Mouse (Mus musculus) olfactory bulb, adult 2 months (tissue): ENCODE results near the gene Resf1. TPM values are rescaled to one million over a fixed set of nuclear protein-coding genes. Genes with fewer than 3 reads are reported as not detected.

Experiments
- H3K27ac ChIP-seq: fragments of 200-500 bp; 2 replicates; pipeline ENCODE4 v1.5.1; 2012; ENCODE audit warnings: low read depth, low read length; ENCODE audit not compliant: insufficient read depth
- H3K4me1 ChIP-seq: fragments of 200-500 bp; 2 replicates; pipeline ENCODE4 v1.6.1; 2012; ENCODE audit warnings: low read length; ENCODE audit not compliant: control insufficient read depth, insufficient read depth
- H3K4me3 ChIP-seq: fragments of 200-500 bp; 2 replicates; pipeline ENCODE4 v1.5.1; 2012; ENCODE audit warnings: mild to moderate bottlenecking, low read depth, low read length, moderate library complexity; ENCODE audit not compliant: insufficient read depth
- CTCF ChIP-seq: fragments of 200-500 bp; IDR thresholded peaks from 2 replicates; pipeline ENCODE4 v1.5.1; 2012; ENCODE audit warnings: low read depth, mild to moderate bottlenecking, low read length, moderate library complexity; ENCODE audit not compliant: insufficient read depth
- POLR2A ChIP-seq: fragments of 200-500 bp; IDR thresholded peaks from 2 replicates; pipeline ENCODE4 v1.6.1; 2012; ENCODE audit warnings: mild to moderate bottlenecking, low read depth, low read length, moderate library complexity; ENCODE audit not compliant: insufficient read depth
- WGBS: fragments of 180-500 bp; shearing (Covaris S2); methylation state at CpG from one replicate; pipeline ENCODE4 v1.1.7; 2018; 5-methylcytosine and 5-hydroxymethylcytosine counted together
- polyA plus RNA-seq: library from polyadenylated mRNA; stranded (reverse); fragments of >200 nt; gene quantifications from 2 replicates; pipeline ENCODE4 v1.2.4, GENCODE M21; 2012; ENCODE audit warnings: low replicate concordance; ENCODE audit not compliant: missing spikeins, insufficient read depth, insufficient read length

Resf1 gene
- polyA plus RNA-seq, 1 experiment = not detected

DNA sequence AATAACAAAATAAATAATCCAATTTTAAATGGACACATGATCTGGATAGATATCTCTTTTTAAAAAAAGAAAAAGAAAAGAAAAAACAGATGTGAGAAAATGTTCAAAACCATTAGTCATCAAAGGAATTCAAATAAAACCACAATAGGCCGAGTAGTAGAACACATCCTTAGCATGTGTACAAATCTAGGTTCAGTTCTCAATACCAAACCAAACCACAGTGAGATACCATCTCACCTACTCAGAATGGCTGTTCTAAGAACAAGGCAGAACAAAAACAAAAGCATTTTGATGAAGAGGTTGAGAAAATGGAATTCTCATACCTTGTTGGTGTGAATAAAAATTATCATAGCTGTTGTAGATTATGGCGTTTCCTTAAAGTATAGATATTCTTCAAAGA lies 57.2 kb downstream of the Resf1 start:
- no peak overlapping the region for H3K27ac ChIP-seq
- TF ChIP-seq POLR2A = no peak
- TF ChIP-seq CTCF = no peak
- H3K4me1 ChIP-seq = no peaks in the 10 kb centered on the region
- no peak overlapping the region for H3K4me3 ChIP-seq
- 94% methylated on average over 2 of the region's 2 CpGs for WGBS

DNA sequence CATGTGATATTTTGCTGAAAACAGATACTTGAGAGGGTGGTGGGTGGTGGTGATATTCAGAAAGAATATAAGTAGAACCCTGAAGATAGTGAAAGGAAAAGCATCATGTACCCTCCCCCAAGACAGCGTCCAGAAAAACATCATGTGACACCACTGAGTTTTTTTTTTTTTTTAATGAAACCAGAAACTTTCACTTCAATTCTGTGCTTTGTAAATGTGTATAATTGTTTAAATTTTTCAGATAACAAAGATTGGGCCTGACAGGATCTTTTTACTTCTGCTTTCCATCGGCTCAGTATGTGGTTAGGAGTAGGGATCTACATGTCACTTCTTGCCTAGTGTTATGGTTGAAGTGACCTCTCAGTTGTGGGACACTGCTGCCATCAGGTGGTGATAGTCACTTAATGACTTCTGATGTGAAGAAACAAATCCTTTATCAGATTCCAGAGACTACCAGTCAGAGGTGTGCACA lies 65.8 kb downstream of the Resf1 start:
- Histone ChIP-seq H3K27ac (no peak overlapping the region), H3K4me1 (no peaks in the 10 kb centered on the region), H3K4me3 (no peak overlapping the region)
- 49% methylated on average over 2 of the region's 2 CpGs for WGBS
- TF ChIP-seq POLR2A (no peak), CTCF (no peak)

DNA sequence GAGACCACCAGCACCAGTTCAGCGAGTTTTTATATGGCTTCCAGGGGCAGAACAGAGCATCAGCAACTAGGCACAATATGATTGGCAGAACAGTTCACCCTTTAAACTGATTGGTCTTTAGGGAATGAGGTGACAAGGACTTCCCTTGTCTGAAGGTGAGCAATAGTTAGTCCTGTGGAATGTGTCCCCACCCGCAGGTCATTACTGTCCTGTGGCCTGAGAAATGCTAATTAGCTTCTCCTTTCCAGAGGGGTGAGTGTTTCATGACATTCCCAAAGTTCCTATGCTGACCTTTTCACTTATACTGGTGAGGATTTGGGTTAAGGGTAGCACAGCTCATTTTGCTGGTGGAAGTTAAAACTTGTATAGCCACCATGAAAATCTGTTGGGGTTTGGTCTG lies 74.3 kb downstream of the Resf1 start:
- TF ChIP-seq CTCF (no peak), POLR2A (no peak)
- WGBS = 76% methylated on average over 2 of the region's 2 CpGs
- H3K4me1 ChIP-seq = no peaks in the 10 kb centered on the region
- H3K4me3 ChIP-seq = no peak overlapping the region
- no peak overlapping the region for H3K27ac ChIP-seq

Other genes starting within 250 kb of the Resf1 start
- gene Dennd5b, start 207.7 kb upstream of the Resf1 start, polyA plus RNA-seq = 30.8 TPM in 1 of 2 replicates, not detected in the other
- not detected in 2 replicates for gene Gm10203, start 179.2 kb upstream of the Resf1 start, polyA plus RNA-seq
- gene Etfbkmt, start 169.6 kb upstream of the Resf1 start, polyA plus RNA-seq = not detected in 2 replicates
- gene Amn1, start 120.7 kb upstream of the Resf1 start, polyA plus RNA-seq = not detected in 2 replicates
- gene Bicd1, start 99.5 kb downstream of the Resf1 start, polyA plus RNA-seq = not detected in 2 replicates